Mouse (Mus musculus): ENCODE measurements around the gene Iqcf3.
"Not testable (repeated sequence)": the region's sequence is repeated elsewhere in the genome, so short reads cannot be mapped to it uniquely, and the experiment has no call there.

- TF ChIP-seq CTCF (IDR thresholded peaks at IDR 0.05; ENCODE audit: control insufficient read depth, insufficient read depth, low read length); POLR2A (IDR thresholded peaks at IDR 0.05; ENCODE audit: borderline replicate concordance, control insufficient read depth, low read depth, low read length): not testable (repeated sequence)
These were observed 34.0 kb upstream of the Iqcf3 start for GRCm38 (mm10) chr9:106595402-106595801.

Measured in bone marrow, adult 2 months (tissue).